Mouse (Mus musculus) neural tube, embryonic 11.5 days (tissue): Measurements from ENCODE around the gene Aicda. TPM values are rescaled to one million over a fixed set of nuclear protein-coding genes. Genes with fewer than 3 reads are reported as not detected.

Experiments
- ATAC-seq: fragments of 200-750 bp; cut with Nextera tagmentation; 2 replicates; pipeline ENCODE4 v1.8.0; 2017; ENCODE audit warnings: moderate number of reproducible peaks, mild to moderate bottlenecking, moderate TSS enrichment, moderate library complexity; ENCODE audit not compliant: insufficient read depth, low FRiP score, low TSS enrichment
- DNase-seq: peaks from one replicate; pipeline ENCODE4 v3.0.0-alpha.2; 2015; ENCODE audit warnings: low spot score
- H3K27ac ChIP-seq: fragments of 300-500 bp; sonication (generic); 2 replicates; pipeline ENCODE4 v1.5.1; 2014; ENCODE audit warnings: low read depth, mild to moderate bottlenecking, low read length
- H3K27me3 ChIP-seq: fragments of 300-500 bp; sonication (generic); 2 replicates; pipeline ENCODE4 v1.6.1; 2014; ENCODE audit warnings: mild to moderate bottlenecking, low read length, mixed read lengths; ENCODE audit not compliant: control insufficient read depth, insufficient read depth
- H3K36me3 ChIP-seq: fragments of 300-500 bp; sonication (generic); 2 replicates; pipeline ENCODE4 v1.6.1; 2014; ENCODE audit warnings: mild to moderate bottlenecking, low read length, moderate library complexity, mixed read lengths; ENCODE audit not compliant: control insufficient read depth, insufficient read depth
- H3K4me1 ChIP-seq: fragments of 300-500 bp; sonication (generic); 2 replicates; pipeline ENCODE4 v1.6.1; 2014; ENCODE audit warnings: low read length, mixed read lengths; ENCODE audit not compliant: control insufficient read depth, insufficient read depth
- H3K4me2 ChIP-seq: fragments of 300-500 bp; sonication (generic); 2 replicates; pipeline ENCODE4 v1.6.1; 2014; ENCODE audit warnings: low read depth, mild to moderate bottlenecking, moderate library complexity
- H3K4me3 ChIP-seq: fragments of 300-500 bp; sonication (generic); 2 replicates; pipeline ENCODE4 v1.5.1; 2014; ENCODE audit warnings: low read depth, low read length
- H3K9ac ChIP-seq: fragments of 300-500 bp; sonication (generic); 2 replicates; pipeline ENCODE4 v1.6.1; 2014; ENCODE audit warnings: mild to moderate bottlenecking, low read length
- H3K9me3 ChIP-seq: fragments of 300-500 bp; sonication (generic); 2 replicates; pipeline ENCODE4 v1.6.1; 2016; ENCODE audit warnings: low read length; ENCODE audit not compliant: control insufficient read depth
- WGBS: fragments of 180-500 bp; shearing (Covaris S2); extraction: QIAGEN DNeasy Blood & Tissue Kit; methylation state at CpG from one replicate; pipeline ENCODE4 v1.1.7; 2014; 5-methylcytosine and 5-hydroxymethylcytosine counted together
- polyA plus RNA-seq: library from polyadenylated mRNA; unstranded; fragments of >200 nt; fragmentation: Nextera tagmentation; extraction: Ambion mirVana; gene quantifications from 2 replicates; pipeline ENCODE4 v1.2.1, GENCODE M21; 2014

The Aicda gene
- polyA plus RNA-seq, 1 experiment from 2014 or later: not detected

DNA sequence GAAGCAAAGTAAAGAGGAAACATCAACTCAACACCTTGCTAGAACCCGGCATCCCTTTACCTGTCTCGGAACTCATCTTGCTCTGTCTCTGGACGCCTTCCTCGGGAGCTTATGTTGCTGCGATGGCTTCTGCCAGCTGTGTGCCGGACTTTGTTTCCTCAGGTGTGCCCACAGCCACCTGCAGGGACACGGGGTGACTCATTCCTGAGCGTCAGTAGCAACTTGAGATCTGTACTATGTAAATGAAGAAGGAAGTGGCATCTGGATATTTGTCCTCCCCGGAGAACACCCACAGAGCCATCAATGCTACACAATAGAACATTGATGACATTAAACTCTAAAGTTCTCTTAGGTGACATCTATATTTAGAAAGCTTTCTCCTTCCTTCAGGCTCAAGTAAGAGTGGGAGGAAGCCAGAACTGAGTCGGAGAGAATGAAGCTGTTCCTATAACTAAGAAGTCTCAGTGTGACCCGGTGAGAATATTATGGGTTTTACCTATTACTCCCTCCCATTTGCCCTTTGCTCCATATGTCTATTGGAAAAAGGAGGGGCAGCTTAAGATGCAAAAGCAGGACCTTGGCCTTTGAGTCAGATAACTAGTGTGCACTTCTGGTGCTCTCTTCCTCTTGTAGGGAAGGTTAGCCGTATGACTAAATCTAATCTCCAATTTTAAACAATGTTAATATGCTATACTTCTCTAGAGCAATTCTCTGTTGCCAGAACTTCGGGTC lies 37.6 kb downstream of the Aicda start:
- Histone ChIP-seq H3K36me3 (no peaks in the 10 kb centered on the region), H3K4me3 (no peak overlapping the region), H3K9me3 (no peaks in the 10 kb centered on the region), H3K4me1 (no peaks in the 10 kb centered on the region), H3K27ac (no peak overlapping the region), H3K27me3 (no peaks in the 10 kb centered on the region), H3K4me2 (no peak overlapping the region), H3K9ac (no peak overlapping the region)
- no peak for DNase-seq
- whole genome bisulfite sequencing: 85% methylated on average over 13 of the region's 13 CpGs
- no peak for ATAC-seq

GRCm38 (mm10) chr6:122592905-122593304 lies 39.3 kb downstream of the Aicda start:
- H3K4me2 ChIP-seq: no peak overlapping the region

GRCm38 (mm10) chr6:122595637-122596036 lies 42.0 kb downstream of the Aicda start:
- ATAC-seq: no peak
- Histone ChIP-seq H3K9ac (no peak overlapping the region), H3K9me3 (no peaks in the 10 kb centered on the region), H3K4me2 (no peak overlapping the region), H3K4me3 (no peak overlapping the region), H3K27me3 (no peaks in the 10 kb centered on the region), H3K27ac (no peak overlapping the region), H3K4me1 (no peaks in the 10 kb centered on the region), H3K36me3 (no peaks in the 10 kb centered on the region)
- DNase-seq: no peak
- 32% methylated on average over 7 of the region's 7 CpGs for WGBS

More at GRCm38 (mm10) chr6:122592905-122593304, 39.3 kb downstream of the Aicda start:
- Histone ChIP-seq H3K27me3 (no peaks in the 10 kb centered on the region), H3K9me3 (no peaks in the 10 kb centered on the region), H3K4me3 (no peak overlapping the region), H3K27ac (no peak overlapping the region), H3K4me1 (no peaks in the 10 kb centered on the region), H3K9ac (no peak overlapping the region), H3K36me3 (no peaks in the 10 kb centered on the region)
- no peak for ATAC-seq
- DNase-seq: no peak
- 95% methylated on average over 2 of the region's 2 CpGs for WGBS

- WGBS: 87% methylated on average over 7 of the region's 7 CpGs
- no peak overlapping the region for H3K27ac ChIP-seq
These were observed 43.0 kb downstream of the Aicda start for GRCm38 (mm10) chr6:122596608-122597007.

DNA sequence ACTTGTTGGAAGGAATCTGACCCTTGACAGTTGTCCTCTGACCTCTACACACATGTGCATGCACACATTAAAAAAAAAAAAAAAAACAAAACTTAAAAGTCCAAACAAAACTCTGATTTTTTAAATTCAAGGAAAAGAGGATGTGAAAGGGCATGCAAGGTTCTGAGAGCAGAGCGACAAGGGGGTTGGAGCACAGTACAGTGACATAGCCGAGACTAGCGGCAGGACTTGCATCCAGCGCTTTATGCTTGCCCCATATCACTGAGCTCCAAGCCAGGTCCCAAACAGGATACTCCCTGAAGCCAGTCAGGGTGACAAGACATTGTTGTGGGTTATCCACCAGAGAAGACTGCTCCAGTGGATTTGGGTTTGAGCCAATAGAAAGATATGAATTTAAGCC lies 44.4 kb downstream of the Aicda start:
- no peaks in the 10 kb centered on the region for H3K27me3 ChIP-seq
- no peak overlapping the region for H3K4me3 ChIP-seq
- no peaks in the 10 kb centered on the region for H3K9me3 ChIP-seq
- ATAC-seq (no peak), DNase-seq (no peak)
- H3K36me3 ChIP-seq: no peaks in the 10 kb centered on the region
- no peak overlapping the region for H3K27ac ChIP-seq
- 85% methylated on average over 4 of the region's 4 CpGs for WGBS
- H3K9ac ChIP-seq: no peak overlapping the region
- no peak overlapping the region for H3K4me2 ChIP-seq
- no peaks in the 10 kb centered on the region for H3K4me1 ChIP-seq

More at GRCm38 (mm10) chr6:122596608-122597007, 43.0 kb downstream of the Aicda start:
- H3K9ac ChIP-seq: no peak overlapping the region
- H3K4me3 ChIP-seq: no peak overlapping the region
- no peak for ATAC-seq
- H3K9me3 ChIP-seq: no peaks in the 10 kb centered on the region
- H3K4me2 ChIP-seq: no peak overlapping the region
- no peaks in the 10 kb centered on the region for H3K4me1 ChIP-seq
- DNase-seq: no peak
- H3K36me3 ChIP-seq: no peaks in the 10 kb centered on the region
- no peaks in the 10 kb centered on the region for H3K27me3 ChIP-seq

DNA sequence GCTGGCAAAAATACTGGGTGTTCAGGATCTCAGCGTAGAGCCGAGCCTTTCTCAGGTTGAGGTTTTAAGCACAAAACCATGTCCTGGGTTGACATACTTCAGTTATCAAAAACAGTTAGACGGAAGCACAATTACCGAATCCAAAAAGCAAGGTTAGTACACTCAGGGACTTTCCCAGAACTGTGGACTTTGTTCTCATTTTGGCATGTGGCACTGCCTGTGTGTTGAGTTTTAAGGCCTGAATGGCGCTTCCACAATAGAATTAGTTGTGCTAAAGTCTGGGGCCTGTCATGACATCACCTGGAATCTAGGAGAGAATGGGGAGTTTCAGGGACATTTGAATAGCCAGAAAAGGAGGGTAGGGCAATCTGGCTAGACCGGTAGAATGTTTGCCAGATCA lies 44.8 kb downstream of the Aicda start:
- Histone ChIP-seq H3K9ac (no peak overlapping the region), H3K4me3 (no peak overlapping the region), H3K4me1 (no peaks in the 10 kb centered on the region), H3K27ac (no peak overlapping the region), H3K27me3 (no peaks in the 10 kb centered on the region), H3K4me2 (no peak overlapping the region), H3K36me3 (no peaks in the 10 kb centered on the region), H3K9me3 (no peaks in the 10 kb centered on the region)
- 94% methylated on average over 6 of the region's 6 CpGs for WGBS
- ATAC-seq (no peak), DNase-seq (no peak)

- H3K4me2 ChIP-seq: no peak overlapping the region
- no peak for ATAC-seq
- H3K27me3 ChIP-seq: no peaks in the 10 kb centered on the region
- no peak overlapping the region for H3K27ac ChIP-seq
- no peak overlapping the region for H3K9ac ChIP-seq
- 89% methylated on average over 9 of the region's 9 CpGs for WGBS
- H3K9me3 ChIP-seq: no peaks in the 10 kb centered on the region
- no peak overlapping the region for H3K4me3 ChIP-seq
- H3K4me1 ChIP-seq: no peaks in the 10 kb centered on the region
- DNase-seq: no peak
- H3K36me3 ChIP-seq: no peaks in the 10 kb centered on the region
These were observed 45.6 kb downstream of the Aicda start for GRCm38 (mm10) chr6:122599054-122599737.

- no peak overlapping the region for H3K9ac ChIP-seq
- ATAC-seq (no peak), DNase-seq (no peak)
- no peak overlapping the region for H3K4me3 ChIP-seq
- H3K4me2 ChIP-seq: no peak overlapping the region
- no peaks in the 10 kb centered on the region for H3K9me3 ChIP-seq
- no peak overlapping the region for H3K27ac ChIP-seq
- 86% methylated on average over 7 of the region's 7 CpGs for WGBS
- no peaks in the 10 kb centered on the region for H3K36me3 ChIP-seq
- H3K27me3 ChIP-seq: no peaks in the 10 kb centered on the region
- H3K4me1 ChIP-seq: no peaks in the 10 kb centered on the region
These were observed 46.6 kb downstream of the Aicda start for GRCm38 (mm10) chr6:122600066-122600646.
